ENCODE assay signal across 19 mouse cellular contexts in the genomic region with DNA sequence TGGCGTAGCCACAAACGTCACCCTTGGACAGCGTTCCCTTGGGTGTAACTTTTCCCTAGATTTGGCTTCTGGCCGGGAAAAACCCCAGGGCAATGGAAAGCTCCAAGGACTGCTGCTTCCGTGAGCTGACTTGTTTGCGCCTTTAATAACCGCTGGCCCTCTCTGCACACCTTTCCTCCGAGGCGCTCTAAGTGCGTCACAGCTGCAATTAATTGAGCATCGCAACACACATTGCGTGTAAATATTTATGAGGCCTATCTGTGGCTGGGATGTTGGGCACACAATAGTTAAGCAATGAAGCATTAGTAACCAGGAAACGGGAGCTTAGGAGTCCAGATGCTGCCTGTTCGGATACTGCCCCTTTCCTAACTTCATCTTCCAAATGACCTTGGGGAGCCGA.
DNase-seq lines count a peak whose midpoint lies in the region; ATAC-seq lines count a peak whose summit lies in the region.
"Had no signal": no experiment of that assay in that cellular context is flagged by ENCODE, and none has a peak within 500 bp of the region (broad histone marks: within the 10 kb centered on the region; RNA-seq: fewer than 3 reads in every experiment).

No protein-coding gene starts in this region.

- H3K4me1 ChIP-seq in hindbrain, embryonic 10.5 days (replicated peaks), result peaks cover 16% of the 10 kb centered on the region
- peaks cover 16% of the 10 kb centered on the region; the same call in 1 of the 2 replicates for H3K4me1 ChIP-seq in hindbrain, embryonic 14.5 days (replicated peaks; ENCODE audit: control insufficient read depth, insufficient read depth, low read length)
- peaks cover 31% of the 10 kb centered on the region for H3K4me1 ChIP-seq in neural tube, embryonic 13.5 days (replicated peaks)
- peaks cover 29% of the 10 kb centered on the region for H3K4me1 ChIP-seq in limb, embryonic 13.5 days
- peaks cover 3% of the 10 kb centered on the region; the same call in 1 of the 2 replicates for H3K4me1 ChIP-seq in heart, embryonic 11.5 days (ENCODE audit: control insufficient read depth, insufficient read depth, low read length)

- no peak for DNase-seq in hindbrain, embryonic 10.5 days (ENCODE audit: low spot score)
- DNase-seq in hindbrain, embryonic 14.5 days (ENCODE audit: low spot score), result no peak
- no peak for DNase-seq in neural tube, embryonic 10.5 days (ENCODE audit: extremely low spot score, low spot score)
- no peak for DNase-seq in urinary bladder, postnatal 14 days (ENCODE audit: low spot score)
- DNase-seq: cerebellum, adult 2 months; cerebellum, postnatal 36 days; gastrocnemius, postnatal 36 days; kidney, adult 18-20 months; liver; lung, postnatal 10 days; right cerebral cortex, postnatal 4 days; thymus, postnatal 14 days had no signal

- H3K27me3 ChIP-seq in hindbrain, embryonic 10.5 days (ENCODE audit: insufficient read depth, poor library complexity, severe bottlenecking), result no peaks in the 10 kb centered on the region
- no peaks in the 10 kb centered on the region for H3K27me3 ChIP-seq in hindbrain, embryonic 14.5 days (ENCODE audit: control insufficient read depth, insufficient read depth, low read length)
- no peaks in the 10 kb centered on the region for H3K27me3 ChIP-seq in neural tube, embryonic 13.5 days
- H3K27me3 ChIP-seq in limb, embryonic 13.5 days, result peaks cover 15% of the 10 kb centered on the region; the same call in 1 of the 2 replicates
- 0 out of 2 replicates have a peak, but pooled peaks cover 3% of the 10 kb centered on the region for H3K27me3 ChIP-seq in heart, embryonic 11.5 days (ENCODE audit: control insufficient read depth, insufficient read depth, low read length)
- H3K27me3 ChIP-seq: CH12.LX; forebrain, embryonic 15.5 days had no signal

- no peak overlapping the region for H3K4me3 ChIP-seq in hindbrain, embryonic 10.5 days
- H3K4me3 ChIP-seq in hindbrain, embryonic 14.5 days (replicated peaks; ENCODE audit: low read length), result no peak overlapping the region
- no peak overlapping the region for H3K4me3 ChIP-seq in neural tube, embryonic 13.5 days
- H3K4me3 ChIP-seq in limb, embryonic 13.5 days, result no peak overlapping the region
- H3K4me3 ChIP-seq in heart, embryonic 11.5 days (ENCODE audit: low read depth, low read length), result no peak overlapping the region
- H3K4me3 ChIP-seq: forebrain, embryonic 15.5 days; hindbrain, embryonic 15.5 days had no signal

- no peaks in the 10 kb centered on the region for H3K36me3 ChIP-seq in hindbrain, embryonic 10.5 days
- H3K36me3 ChIP-seq in hindbrain, embryonic 14.5 days (replicated peaks; ENCODE audit: control insufficient read depth, insufficient read depth), result no peaks in the 10 kb centered on the region
- H3K36me3 ChIP-seq in neural tube, embryonic 13.5 days, result no peaks in the 10 kb centered on the region
- no peaks in the 10 kb centered on the region for H3K36me3 ChIP-seq in limb, embryonic 13.5 days
- H3K36me3 ChIP-seq in heart, embryonic 11.5 days (ENCODE audit: control insufficient read depth, insufficient read depth, low read length), result no peaks in the 10 kb centered on the region
- H3K36me3 ChIP-seq: forebrain, embryonic 15.5 days; hindbrain, embryonic 15.5 days had no signal

- no peak for ATAC-seq in hindbrain, embryonic 14.5 days (ENCODE audit: low FRiP score)
- ATAC-seq in neural tube, embryonic 13.5 days (ENCODE audit: low read depth), result peak; percentile 40; the same call in 1 of the 2 replicates
- no peak for ATAC-seq in limb, embryonic 13.5 days (ENCODE audit: low FRiP score, low read depth)
- no peak for ATAC-seq in heart, embryonic 11.5 days (replicated peaks; ENCODE audit: insufficient number of reproducible peaks, low FRiP score, low TSS enrichment)
- ATAC-seq: forebrain, embryonic 15.5 days had no signal

- 82% methylated on average over 15 of the region's 15 CpGs for WGBS in hindbrain, embryonic 10.5 days
- 45% methylated on average over 15 of the region's 15 CpGs for WGBS in hindbrain, embryonic 14.5 days
- 53% methylated on average over 15 of the region's 15 CpGs for WGBS in neural tube, embryonic 13.5 days
- 34% methylated on average over 15 of the region's 15 CpGs for WGBS in limb, embryonic 13.5 days
- WGBS in heart, embryonic 11.5 days (ENCODE audit: insufficient replicate concordance), result 86% methylated on average over 15 of the region's 15 CpGs

- peak overlapping the region; percentile 56; the same call in 1 of the 2 replicates for H3K27ac ChIP-seq in hindbrain, embryonic 10.5 days
- no peak overlapping the region for H3K27ac ChIP-seq in hindbrain, embryonic 14.5 days
- H3K27ac ChIP-seq in neural tube, embryonic 13.5 days (replicated peaks), result no peak overlapping the region
- no peak overlapping the region for H3K27ac ChIP-seq in limb, embryonic 13.5 days
- no peak overlapping the region for H3K27ac ChIP-seq in heart, embryonic 11.5 days (ENCODE audit: low read depth, low read length)
- H3K27ac ChIP-seq: forebrain, embryonic 15.5 days; hindbrain, embryonic 15.5 days; kidney, postnatal 0 days had no signal

- no peak overlapping the region for H3K9ac ChIP-seq in hindbrain, embryonic 14.5 days
- H3K9ac ChIP-seq in neural tube, embryonic 13.5 days, result no peak overlapping the region; the same call in 1 of the 2 replicates
- no peak overlapping the region for H3K9ac ChIP-seq in limb, embryonic 13.5 days
- H3K9ac ChIP-seq in heart, embryonic 11.5 days (ENCODE audit: low read depth, low read length), result no peak overlapping the region
- H3K9ac ChIP-seq: forebrain, embryonic 15.5 days; hindbrain, embryonic 15.5 days had no signal

- H3K4me2 ChIP-seq in hindbrain, embryonic 14.5 days (replicated peaks), result no peak overlapping the region
- H3K4me2 ChIP-seq in neural tube, embryonic 13.5 days, result no peak overlapping the region
- H3K4me2 ChIP-seq in limb, embryonic 13.5 days (replicated peaks), result peak overlapping the region; percentile 21; the same call in 1 of the 2 replicates
- H3K4me2 ChIP-seq in heart, embryonic 11.5 days, result no peak overlapping the region
- H3K4me2 ChIP-seq: forebrain, embryonic 15.5 days; hindbrain, embryonic 15.5 days had no signal

- no peaks in the 10 kb centered on the region for H3K9me3 ChIP-seq in hindbrain, embryonic 10.5 days
- no peaks in the 10 kb centered on the region for H3K9me3 ChIP-seq in hindbrain, embryonic 14.5 days (ENCODE audit: control insufficient read depth, low read length)
- H3K9me3 ChIP-seq in neural tube, embryonic 13.5 days, result no peaks in the 10 kb centered on the region
- H3K9me3 ChIP-seq in limb, embryonic 13.5 days, result no peaks in the 10 kb centered on the region
- H3K9me3 ChIP-seq in heart, embryonic 11.5 days (replicated peaks; ENCODE audit: control insufficient read depth, low read length), result no peaks in the 10 kb centered on the region
- H3K9me3 ChIP-seq: forebrain, embryonic 15.5 days; hindbrain, embryonic 15.5 days had no signal
